Mouse (Mus musculus) midbrain, postnatal 0 days (tissue): ENCODE results near the gene Ugt1a7c. TPM values are rescaled to one million over a fixed set of nuclear protein-coding genes. Genes with fewer than 3 reads are reported as not detected.

Experiments
- ATAC-seq: fragments of 200-750 bp; cut with Nextera tagmentation; 2 replicates; pipeline ENCODE4 v1.8.0; 2017; ENCODE audit warnings: moderate number of reproducible peaks, mild to moderate bottlenecking, moderate TSS enrichment, moderate library complexity; ENCODE audit not compliant: low FRiP score
- DNase-seq: peaks from one replicate; pipeline ENCODE4 v3.0.0-alpha.2; 2015; ENCODE audit warnings: low spot score
- H3K27ac ChIP-seq: fragments of 300-500 bp; sonication (generic); 2 replicates; pipeline ENCODE4 v1.5.1; 2014; ENCODE audit warnings: low read depth, mild to moderate bottlenecking, low read length, mixed read lengths
- H3K27me3 ChIP-seq: fragments of 300-500 bp; sonication (generic); 2 replicates; pipeline ENCODE4 v1.6.1; 2014; ENCODE audit warnings: low read length, control low read depth, mixed read lengths; ENCODE audit not compliant: insufficient read depth
- H3K36me3 ChIP-seq: fragments of 300-500 bp; sonication (generic); 2 replicates; pipeline ENCODE4 v1.6.1; 2014; ENCODE audit warnings: low read length, control low read depth, mixed read lengths; ENCODE audit not compliant: insufficient read depth
- H3K4me1 ChIP-seq: fragments of 300-500 bp; sonication (generic); 2 replicates; pipeline ENCODE4 v1.6.1; 2014; ENCODE audit warnings: mild to moderate bottlenecking, control low read depth, antibody characterized with exemption, low read length, mixed read lengths; ENCODE audit not compliant: insufficient read depth
- H3K4me2 ChIP-seq: fragments of 300-500 bp; sonication (generic); 2 replicates; pipeline ENCODE4 v1.6.1; 2014; ENCODE audit warnings: low read depth, mild to moderate bottlenecking, low read length, mixed read lengths; ENCODE audit not compliant: poor library complexity, severe bottlenecking
- H3K4me3 ChIP-seq: fragments of 300-500 bp; sonication (generic); 2 replicates; pipeline ENCODE4 v1.5.1; 2014; ENCODE audit warnings: low read depth, mild to moderate bottlenecking, low read length, moderate library complexity
- H3K9ac ChIP-seq: fragments of 300-500 bp; sonication (generic); replicated peaks from 2 replicates; pipeline ENCODE4 v1.6.1; 2014; ENCODE audit warnings: mild to moderate bottlenecking, low read length, moderate library complexity, mixed read lengths; ENCODE audit not compliant: poor library complexity, severe bottlenecking
- H3K9me3 ChIP-seq: fragments of 300-500 bp; sonication (generic); 2 replicates; pipeline ENCODE4 v1.6.1; 2016; ENCODE audit warnings: low read length, control low read depth
- CTCF ChIP-seq: IDR thresholded peaks from 2 replicates; pipeline ENCODE4 v1.5.1; 2016; ENCODE audit warnings: antibody characterized with exemption, mild to moderate bottlenecking
- WGBS: fragments of 180-500 bp; shearing (Covaris S2); extraction: QIAGEN DNeasy Blood & Tissue Kit; methylation state at CpG from one replicate; pipeline ENCODE4 v1.1.7; 2014; 5-methylcytosine and 5-hydroxymethylcytosine counted together
- polyA plus RNA-seq: library from polyadenylated mRNA; unstranded; fragments of >200 nt; fragmentation: Nextera tagmentation; extraction: Ambion mirVana; gene quantifications from 2 replicates; pipeline ENCODE4 v1.2.1, GENCODE M21; 2015
- total RNA-seq: library from RNA; depleted of rRNA; stranded (reverse); fragments of >200 nt; gene quantifications from 2 replicates; pipeline ENCODE4 v1.2.3, GENCODE M21; 2014

Ugt1a7c gene
- total and polyA plus RNA-seq, 2 experiments from 2014 or later: 1.5 to 1.6 TPM

- no peak overlapping the region for H3K27ac ChIP-seq
- H3K27me3 ChIP-seq: no peaks in the 10 kb centered on the region
- no peaks in the 10 kb centered on the region for H3K4me1 ChIP-seq
- TF ChIP-seq CTCF: no peak
- 80% methylated on average over 10 of the region's 10 CpGs for WGBS
- peaks cover 68% of the 10 kb centered on the region for H3K9me3 ChIP-seq
- no peak overlapping the region for H3K4me3 ChIP-seq
- ATAC-seq (no peak), DNase-seq (no peak)
- no peak overlapping the region for H3K4me2 ChIP-seq
- no peak overlapping the region for H3K9ac ChIP-seq
- peaks cover 30% of the 10 kb centered on the region for H3K36me3 ChIP-seq
These were observed 162.2 kb downstream of the Ugt1a7c start for GRCm38 (mm10) chr1:88256886-88257663.

GRCm38 (mm10) chr1:88257681-88258080, 162.8 kb downstream of the Ugt1a7c start:
- Histone ChIP-seq H3K9ac (no peak overlapping the region), H3K27ac (no peak overlapping the region), H3K4me3 (no peak overlapping the region), H3K27me3 (no peaks in the 10 kb centered on the region), H3K9me3 (peaks cover 62% of the 10 kb centered on the region), H3K4me1 (no peaks in the 10 kb centered on the region), H3K4me2 (no peak overlapping the region), H3K36me3 (peaks cover 36% of the 10 kb centered on the region)
- no peak for TF ChIP-seq CTCF
- DNase-seq: no peak
- no peak for ATAC-seq
- 82% methylated on average over 6 of the region's 6 CpGs for WGBS

- Histone ChIP-seq H3K4me3 (no peak overlapping the region), H3K9ac (no peak overlapping the region), H3K27me3 (no peaks in the 10 kb centered on the region), H3K9me3 (peaks cover 55% of the 10 kb centered on the region), H3K4me2 (no peak overlapping the region), H3K36me3 (peaks cover 42% of the 10 kb centered on the region), H3K4me1 (no peaks in the 10 kb centered on the region), H3K27ac (no peak overlapping the region)
- ATAC-seq: no peak
- no peak for TF ChIP-seq CTCF
- 68% methylated on average over 6 of the region's 6 CpGs for WGBS
- no peak for DNase-seq
These were observed 163.5 kb downstream of the Ugt1a7c start for GRCm38 (mm10) chr1:88258361-88258760.

DNA sequence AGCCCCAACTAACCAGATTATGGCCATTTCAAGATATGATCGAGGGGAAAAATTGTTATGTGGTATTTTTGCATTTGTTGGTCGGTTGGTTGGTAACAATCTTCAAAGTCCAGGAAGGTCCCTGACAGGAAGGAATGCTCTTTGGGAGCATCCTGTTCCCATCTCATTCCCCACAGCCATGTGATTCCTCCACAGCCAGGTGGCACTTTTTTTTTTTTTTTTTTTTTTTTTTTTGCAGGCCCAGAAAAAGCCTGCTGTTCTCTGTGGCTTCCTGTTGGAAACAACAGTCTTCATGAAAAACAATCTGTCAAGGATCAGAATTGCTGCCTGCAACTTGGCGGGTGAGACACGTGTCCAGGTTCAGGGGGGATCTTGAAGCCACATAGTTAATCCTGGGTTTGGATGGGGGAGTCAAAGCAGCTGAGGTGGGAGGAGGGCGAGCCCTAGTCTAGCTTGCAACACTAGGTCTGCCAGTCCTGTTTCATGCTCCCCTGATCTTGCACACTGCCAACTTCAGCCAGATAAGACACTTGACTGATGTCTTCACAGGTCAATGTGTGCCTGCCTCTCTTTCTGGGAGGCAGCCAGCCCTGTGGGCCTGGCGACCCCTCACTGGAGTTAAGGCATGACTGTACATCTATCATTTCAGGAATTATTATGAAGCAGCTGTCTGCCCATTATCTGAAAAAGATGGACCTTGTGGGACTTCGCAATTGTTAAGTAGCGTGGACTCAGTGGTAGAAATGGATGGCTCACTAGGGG, 164.2 kb downstream of the Ugt1a7c start:
- Histone ChIP-seq H3K36me3 (peaks cover 49% of the 10 kb centered on the region), H3K4me3 (no peak overlapping the region), H3K9me3 (peaks cover 48% of the 10 kb centered on the region), H3K27me3 (no peaks in the 10 kb centered on the region), H3K9ac (peak overlapping the region; percentile 3), H3K4me1 (no peaks in the 10 kb centered on the region), H3K27ac (no peak overlapping the region), H3K4me2 (no peak overlapping the region)
- ATAC-seq (no peak), DNase-seq (peak; percentile 79)
- no peak for TF ChIP-seq CTCF
- WGBS: 79% methylated on average over 8 of the region's 8 CpGs

DNA sequence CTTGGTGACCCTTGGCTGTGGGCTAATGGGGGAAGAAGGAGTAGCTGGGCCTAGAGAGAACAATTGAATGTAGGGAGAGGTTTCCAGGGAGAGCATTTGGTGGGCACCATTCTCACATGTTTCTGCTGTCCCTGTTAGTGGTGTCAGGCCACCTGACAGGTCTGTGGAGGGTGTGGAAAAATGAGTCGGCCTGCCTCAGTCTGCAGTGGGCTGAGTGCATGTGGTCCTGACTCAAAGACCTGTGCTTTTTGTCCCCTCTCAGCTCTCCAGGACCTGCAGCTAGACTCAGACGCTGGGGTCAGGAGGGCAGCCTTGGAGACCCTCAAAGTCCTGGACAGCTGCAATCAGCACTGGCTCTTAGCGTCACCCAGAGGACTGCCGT, 164.8 kb downstream of the Ugt1a7c start:
- Histone ChIP-seq H3K27ac (no peak overlapping the region), H3K27me3 (no peaks in the 10 kb centered on the region), H3K4me3 (no peak overlapping the region), H3K36me3 (peaks cover 55% of the 10 kb centered on the region), H3K4me2 (no peak overlapping the region), H3K9me3 (peaks cover 43% of the 10 kb centered on the region), H3K9ac (peak overlapping the region; percentile 3; the same call in 1 of the 2 replicates), H3K4me1 (no peaks in the 10 kb centered on the region)
- no peak for TF ChIP-seq CTCF
- 80% methylated on average over 4 of the region's 4 CpGs for WGBS
- ATAC-seq (no peak), DNase-seq (no peak)

DNA sequence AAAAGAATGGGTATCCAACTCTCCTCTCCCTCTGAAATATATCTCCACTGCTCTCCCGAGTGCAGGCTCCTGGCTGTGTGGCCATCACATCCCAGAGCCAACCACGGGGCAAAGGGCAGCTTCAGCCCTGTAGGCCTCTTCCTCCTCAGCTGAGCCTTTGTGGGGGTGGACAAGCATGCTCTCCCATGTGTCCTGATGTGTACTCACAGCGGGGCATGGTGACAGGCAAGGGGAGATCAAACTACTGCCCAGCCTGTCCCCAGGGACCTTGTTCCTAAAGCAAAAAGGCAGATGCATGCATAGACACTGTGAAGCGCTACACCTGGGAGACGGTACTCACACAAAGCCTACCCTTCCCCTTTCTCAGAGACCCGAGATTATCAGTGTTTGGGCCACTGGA, 165.3 kb downstream of the Ugt1a7c start:
- Histone ChIP-seq H3K27ac (no peak overlapping the region), H3K36me3 (peaks cover 60% of the 10 kb centered on the region), H3K4me1 (no peaks in the 10 kb centered on the region), H3K4me2 (no peak overlapping the region), H3K27me3 (no peaks in the 10 kb centered on the region), H3K9ac (no peak overlapping the region), H3K9me3 (peaks cover 38% of the 10 kb centered on the region), H3K4me3 (no peak overlapping the region)
- DNase-seq: no peak
- WGBS: 78% methylated on average over 6 of the region's 6 CpGs
- ATAC-seq: 0 out of 2 replicates have a peak, but pooled peaks have one; percentile 2
- no peak for TF ChIP-seq CTCF
